ENCODE assay signal across 8 mouse cellular contexts in genomic region chr4:45473129-45473528, GRCm38 (mm10). TPM values are rescaled to one million over a fixed set of nuclear protein-coding genes. Genes with fewer than 3 reads are reported as not detected.
DNase-seq lines count a peak whose midpoint lies in the region; ATAC-seq and TF ChIP-seq lines count a peak whose summit lies in the region.

No protein-coding gene starts in this region.

- H3K4me3 ChIP-seq in thymus, adult 2 months (ENCODE audit: control insufficient read depth, insufficient read depth, low read length) = no peak overlapping the region
- H3K4me3 ChIP-seq in embryonic fibroblast, embryonic 13.5 days (ENCODE audit: insufficient read depth, low read length) = no peak overlapping the region
- H3K4me3 ChIP-seq in heart, embryonic 11.5 days (ENCODE audit: low read depth, low read length) = no peak overlapping the region
- no peak overlapping the region for H3K4me3 ChIP-seq in limb, embryonic 15.5 days
- no peak overlapping the region for H3K4me3 ChIP-seq in neural tube, embryonic 12.5 days

- WGBS in thymus, adult 2 months = 9% methylated on average over 11 of the region's 11 CpGs
- WGBS in heart, embryonic 11.5 days (ENCODE audit: insufficient replicate concordance) = 16% methylated on average over 11 of the region's 11 CpGs
- 14% methylated on average over 11 of the region's 11 CpGs for WGBS in limb, embryonic 15.5 days
- 36% methylated on average over 11 of the region's 11 CpGs for WGBS in neural tube, embryonic 12.5 days

- no peaks in the 10 kb centered on the region for H3K9me3 ChIP-seq in heart, embryonic 11.5 days (replicated peaks; ENCODE audit: control insufficient read depth, low read length)
- no peaks in the 10 kb centered on the region for H3K9me3 ChIP-seq in limb, embryonic 15.5 days
- H3K9me3 ChIP-seq in neural tube, embryonic 12.5 days = no peaks in the 10 kb centered on the region

- peaks cover 7% of the 10 kb centered on the region for H3K4me1 ChIP-seq in thymus, adult 2 months (replicated peaks; ENCODE audit: control insufficient read depth, insufficient read depth, low read length)
- peaks cover 35% of the 10 kb centered on the region for H3K4me1 ChIP-seq in embryonic fibroblast, embryonic 13.5 days (ENCODE audit: control insufficient read depth, insufficient read depth, low read length)
- H3K4me1 ChIP-seq in heart, embryonic 11.5 days (ENCODE audit: control insufficient read depth, insufficient read depth, low read length) = peaks cover 85% of the 10 kb centered on the region
- H3K4me1 ChIP-seq in limb, embryonic 15.5 days = peaks cover 57% of the 10 kb centered on the region
- peaks cover 36% of the 10 kb centered on the region for H3K4me1 ChIP-seq in neural tube, embryonic 12.5 days

- DNase-seq in thymus, postnatal 36 days = peak; percentile 8 to 11
- DNase-seq in thymus, adult 2 months = no peak
- DNase-seq in kidney, adult 9 months = peak; percentile 75

- no peak overlapping the region for H3K27ac ChIP-seq in thymus, adult 2 months (ENCODE audit: control insufficient read depth, insufficient read depth, low read length)
- peak overlapping the region; percentile 73 for H3K27ac ChIP-seq in embryonic fibroblast, embryonic 13.5 days (ENCODE audit: insufficient read depth, low read length)
- peak overlapping the region; percentile 91 for H3K27ac ChIP-seq in heart, embryonic 11.5 days (ENCODE audit: low read depth, low read length)
- peak overlapping the region; percentile 77 for H3K27ac ChIP-seq in limb, embryonic 15.5 days
- H3K27ac ChIP-seq in neural tube, embryonic 12.5 days = no peak overlapping the region

- peak overlapping the region; percentile 31 for H3K4me2 ChIP-seq in heart, embryonic 11.5 days
- peak overlapping the region; percentile 17; the same call in 1 of the 2 replicates for H3K4me2 ChIP-seq in limb, embryonic 15.5 days
- no peak overlapping the region for H3K4me2 ChIP-seq in neural tube, embryonic 12.5 days (replicated peaks)

- no peak for TF ChIP-seq CTCF in thymus, adult 2 months (IDR thresholded peaks at IDR 0.05; ENCODE audit: borderline replicate concordance, control insufficient read depth, extremely low read depth, insufficient read depth, low read length, poor library complexity)
- TF ChIP-seq CTCF in embryonic fibroblast, embryonic 13.5 days (IDR thresholded peaks at IDR 0.05; ENCODE audit: borderline replicate concordance, insufficient read depth, low read length) = no peak

- no peaks in the 10 kb centered on the region for H3K27me3 ChIP-seq in thymus, adult 2 months (ENCODE audit: control insufficient read depth, insufficient read depth, low read length)
- H3K27me3 ChIP-seq in heart, embryonic 11.5 days (ENCODE audit: control insufficient read depth, insufficient read depth, low read length) = no peaks in the 10 kb centered on the region
- H3K27me3 ChIP-seq in limb, embryonic 15.5 days = 0 out of 2 replicates have a peak, but pooled peaks cover 3% of the 10 kb centered on the region
- H3K27me3 ChIP-seq in neural tube, embryonic 12.5 days (replicated peaks) = no peaks in the 10 kb centered on the region

- TF ChIP-seq POLR2A in thymus, adult 2 months (IDR thresholded peaks at IDR 0.05; ENCODE audit: control insufficient read depth, extremely low read depth, insufficient read depth, low read length, poor library complexity) = no peak
- no peak for TF ChIP-seq POLR2A in embryonic fibroblast, embryonic 13.5 days (IDR thresholded peaks at IDR 0.05; ENCODE audit: low read depth, low read length)

- no peak overlapping the region for H3K9ac ChIP-seq in heart, embryonic 11.5 days (ENCODE audit: low read depth, low read length)
- H3K9ac ChIP-seq in limb, embryonic 15.5 days = no peak overlapping the region
- no peak overlapping the region for H3K9ac ChIP-seq in neural tube, embryonic 12.5 days

- peak; percentile 47; the same call in 1 of the 2 replicates for ATAC-seq in heart, embryonic 11.5 days (replicated peaks; ENCODE audit: insufficient number of reproducible peaks, low FRiP score, low TSS enrichment)
- ATAC-seq in limb, embryonic 15.5 days (ENCODE audit: insufficient number of reproducible peaks, low FRiP score, low TSS enrichment, low read depth) = peak; percentile 76
- ATAC-seq in neural tube, embryonic 12.5 days (ENCODE audit: low FRiP score, low read depth) = peak; percentile 85
- ATAC-seq in CD4-positive, CD25-positive, alpha-beta regulatory T cell, adult 4 months = no peak

- no peaks in the 10 kb centered on the region for H3K36me3 ChIP-seq in thymus, adult 2 months (ENCODE audit: control insufficient read depth, insufficient read depth, low read length)
- H3K36me3 ChIP-seq in heart, embryonic 11.5 days (ENCODE audit: control insufficient read depth, insufficient read depth, low read length) = peaks cover 4% of the 10 kb centered on the region; the same call in 1 of the 2 replicates
- no peaks in the 10 kb centered on the region for H3K36me3 ChIP-seq in limb, embryonic 15.5 days
- H3K36me3 ChIP-seq in neural tube, embryonic 12.5 days = no peaks in the 10 kb centered on the region

RNA-seq across cellular contexts. Expression of gene Shb, which starts 59.1 kb away (rescaled TPM):
- polyA plus RNA-seq in thymus, adult 2 months (2012; rRNA removed) = 12.0 and 14.5 TPM in 2 replicates
- polyA plus RNA-seq in embryonic fibroblast, embryonic 13.5 days (2011; ENCODE audit: insufficient read length, low read depth, missing spikeins) = 11.4 and 11.9 TPM in 2 replicates
- 9.2 and 11.1 TPM in 2 replicates for polyA plus RNA-seq in heart, embryonic 11.5 days (2014; fragmentation: Nextera tagmentation; extraction: Ambion mirVana)
- 6.8 and 9.6 TPM in 2 replicates for polyA plus RNA-seq in limb, embryonic 15.5 days (2015; fragmentation: Nextera tagmentation; extraction: Ambion mirVana)
- polyA plus RNA-seq in neural tube, embryonic 12.5 days (2016; fragmentation: Nextera tagmentation; extraction: Ambion mirVana) = 8.2 and 10.3 TPM in 2 replicates
- polyA plus RNA-seq in CD4-positive, CD25-positive, alpha-beta regulatory T cell, adult 4 months (2017; shearing (Covaris generic)) = under 1 TPM in 1 of 2 experiments, not detected in 1; 0.34 TPM

Comparison
In these comparisons a context has a peak if more than half of its experiments do, and no peak if none do; other contexts are left out.
1. H3K27ac ChIP-seq: peak in embryonic fibroblast, embryonic 13.5 days (single experiment), heart, embryonic 11.5 days (single experiment) and limb, embryonic 15.5 days (single experiment); none in thymus, adult 2 months (single experiment) and neural tube, embryonic 12.5 days (single experiment).